Mouse (Mus musculus): ENCODE results near the gene Sept6. TPM values are rescaled to one million over a fixed set of nuclear protein-coding genes. Genes with fewer than 3 reads are reported as not detected.

Gene Sept6
- polyA plus RNA-seq, 1 experiment from 2014 or later, result 96.3 TPM

GRCm38 (mm10) chrX:36971156-36971555 lies 20.4 kb downstream of the Sept6 start:
- no peak for DNase-seq (ENCODE audit: low spot score)

- no peak for DNase-seq (ENCODE audit: low spot score)
These were observed 22.1 kb downstream of the Sept6 start for GRCm38 (mm10) chrX:36969501-36969900.

- DNase-seq (ENCODE audit: low spot score), result no peak
These were observed 34.9 kb downstream of the Sept6 start for GRCm38 (mm10) chrX:36956674-36957073.

GRCm38 (mm10) chrX:36941106-36941505 lies 50.5 kb downstream of the Sept6 start:
- no peak for DNase-seq (ENCODE audit: low spot score)

GRCm38 (mm10) chrX:36939806-36940413 lies 51.7 kb downstream of the Sept6 start:
- no peak for DNase-seq (ENCODE audit: low spot score)

GRCm38 (mm10) chrX:36935326-36935966 lies 56.1 kb downstream of the Sept6 start:
- DNase-seq (ENCODE audit: low spot score), result no peak

- peak; percentile 18 for DNase-seq (ENCODE audit: low spot score)
These were observed 61.0 kb downstream of the Sept6 start for GRCm38 (mm10) chrX:36930574-36930973.

- DNase-seq (ENCODE audit: low spot score), result no peak
These were observed 61.9 kb downstream of the Sept6 start for GRCm38 (mm10) chrX:36929694-36930093.

- DNase-seq (ENCODE audit: low spot score), result no peak
These were observed 62.8 kb downstream of the Sept6 start for GRCm38 (mm10) chrX:36928791-36929190.

GRCm38 (mm10) chrX:36921346-36921745 lies 70.2 kb downstream of the Sept6 start:
- DNase-seq (ENCODE audit: low spot score), result no peak

GRCm38 (mm10) chrX:36917749-36918148 lies 73.8 kb downstream of the Sept6 start:
- DNase-seq (ENCODE audit: low spot score), result no peak

GRCm38 (mm10) chrX:36911343-36911742 lies 80.3 kb downstream of the Sept6 start:
- DNase-seq (ENCODE audit: low spot score), result peak; percentile 50

- no peak for DNase-seq (ENCODE audit: low spot score)
These were observed 85.1 kb downstream of the Sept6 start for GRCm38 (mm10) chrX:36906539-36906938.

GRCm38 (mm10) chrX:36903115-36903768 lies 88.4 kb downstream of the Sept6 start:
- peak; percentile 93 for DNase-seq (ENCODE audit: low spot score)

GRCm38 (mm10) chrX:36902321-36903114 lies 89.1 kb downstream of the Sept6 start, which contains the start of gene Nkrf:
Gene Nkrf (minus strand): TSS chrX:36902899.
- peak; percentile 49 for DNase-seq (ENCODE audit: low spot score)

GRCm38 (mm10) chrX:36901655-36902054 lies 89.9 kb downstream of the Sept6 start:
- DNase-seq (ENCODE audit: low spot score), result no peak

GRCm38 (mm10) chrX:36898931-36899330 lies 92.7 kb downstream of the Sept6 start:
- peak; percentile 39 for DNase-seq (ENCODE audit: low spot score)

- no peak for DNase-seq (ENCODE audit: low spot score)
These were observed 106.9 kb downstream of the Sept6 start for GRCm38 (mm10) chrX:36884719-36885118.

- no peak for DNase-seq (ENCODE audit: low spot score)
These were observed 116.9 kb downstream of the Sept6 start for GRCm38 (mm10) chrX:36874704-36875128.

- peak; percentile 88 for DNase-seq (ENCODE audit: low spot score)
These were observed 117.4 kb downstream of the Sept6 start for GRCm38 (mm10) chrX:36874178-36874696.

GRCm38 (mm10) chrX:36873765-36874164 lies 117.8 kb downstream of the Sept6 start, which contains the start of the genes Ube2a and C330007P06Rik:
Gene Ube2a (plus strand): TSS chrX:36873900.
Gene C330007P06Rik (minus strand): TSS chrX:36874111.
- no peak for DNase-seq (ENCODE audit: low spot score)
